In genomic region chr5:139138926-139139472, GRCm38 (mm10) we compare ENCODE assay signal across 16 mouse cellular contexts. TPM values are rescaled to one million over a fixed set of nuclear protein-coding genes. Genes with fewer than 3 reads are reported as not detected.
DNase-seq lines count a peak whose midpoint lies in the region; ATAC-seq and TF ChIP-seq lines count a peak whose summit lies in the region.
"Had no signal": no experiment of that assay in that cellular context is flagged by ENCODE, and none has a peak within 500 bp of the region (broad histone marks: within the 10 kb centered on the region; RNA-seq: fewer than 3 reads in every experiment).

No protein-coding gene starts in this region.

- WGBS in forebrain, postnatal 0 days = 82% methylated on average over 8 of the region's 8 CpGs
- WGBS in forebrain, embryonic 11.5 days = 87% methylated on average over 8 of the region's 8 CpGs
- 72% methylated on average over 8 of the region's 8 CpGs for WGBS in lung, embryonic 16.5 days
- WGBS in intestine, embryonic 15.5 days = 66% methylated on average over 8 of the region's 8 CpGs

- no peaks in the 10 kb centered on the region for H3K36me3 ChIP-seq in forebrain, postnatal 0 days (ENCODE audit: insufficient read depth)
- no peaks in the 10 kb centered on the region for H3K36me3 ChIP-seq in forebrain, embryonic 11.5 days (ENCODE audit: control insufficient read depth, insufficient read depth, low read length)
- H3K36me3 ChIP-seq in lung, embryonic 16.5 days (ENCODE audit: control insufficient read depth, insufficient read depth, low read length) = no peaks in the 10 kb centered on the region
- H3K36me3 ChIP-seq in intestine, embryonic 15.5 days = no peaks in the 10 kb centered on the region
- H3K36me3 ChIP-seq in myocyte (ENCODE audit: control insufficient read depth, insufficient read depth) = no peaks in the 10 kb centered on the region
- H3K36me3 ChIP-seq: midbrain, embryonic 12.5 days had no signal

- TF ChIP-seq CTCF in forebrain, postnatal 0 days (IDR thresholded peaks at IDR 0.05; ENCODE audit: low read depth) = no peak

- H3K9me3 ChIP-seq in forebrain, postnatal 0 days (ENCODE audit: low read length) = no peaks in the 10 kb centered on the region
- H3K9me3 ChIP-seq in forebrain, embryonic 11.5 days (ENCODE audit: control insufficient read depth, low read length) = no peaks in the 10 kb centered on the region
- H3K9me3 ChIP-seq in lung, embryonic 16.5 days (ENCODE audit: control insufficient read depth, low read length) = no peaks in the 10 kb centered on the region
- no peaks in the 10 kb centered on the region for H3K9me3 ChIP-seq in intestine, embryonic 15.5 days
- H3K9me3 ChIP-seq: midbrain, embryonic 12.5 days had no signal

- no peak for ATAC-seq in forebrain, postnatal 0 days
- no peak for ATAC-seq in forebrain, embryonic 11.5 days (replicated peaks; ENCODE audit: low FRiP score)
- peak; percentile 13; the same call in 1 of the 2 replicates for ATAC-seq in lung, embryonic 16.5 days (ENCODE audit: low read depth)
- peak; percentile 83 for ATAC-seq in intestine, embryonic 15.5 days

- no peaks in the 10 kb centered on the region for H3K27me3 ChIP-seq in forebrain, postnatal 0 days (ENCODE audit: insufficient read depth, low read length)
- H3K27me3 ChIP-seq in forebrain, embryonic 11.5 days (ENCODE audit: control insufficient read depth, insufficient read depth, low read length) = no peaks in the 10 kb centered on the region
- H3K27me3 ChIP-seq in lung, embryonic 16.5 days (ENCODE audit: control insufficient read depth, insufficient read depth, low read depth, low read length) = no peaks in the 10 kb centered on the region
- H3K27me3 ChIP-seq in intestine, embryonic 15.5 days (replicated peaks) = no peaks in the 10 kb centered on the region
- H3K27me3 ChIP-seq in myocyte (ENCODE audit: control insufficient read depth, insufficient read depth, insufficient read length) = no peaks in the 10 kb centered on the region
- H3K27me3 ChIP-seq: midbrain, embryonic 12.5 days had no signal

- no peak overlapping the region for H3ac ChIP-seq in myocyte (ENCODE audit: control insufficient read depth, insufficient read length)

- no peak for DNase-seq in forebrain, postnatal 0 days
- DNase-seq in forebrain, embryonic 11.5 days (ENCODE audit: low spot score) = no peak
- no peak for DNase-seq in lung, postnatal 4 days
- no peak for DNase-seq in testis, postnatal 10 days (ENCODE audit: low spot score)
- DNase-seq: adrenal gland, postnatal 36 days; heart, adult 2 months; kidney, adult 8-10 months; liver; thymus, postnatal 14 days had no signal

- H3K79me2 ChIP-seq in myocyte (ENCODE audit: control insufficient read depth, insufficient read depth) = no peaks in the 10 kb centered on the region

- H3K4me2 ChIP-seq in forebrain, postnatal 0 days (ENCODE audit: low read depth) = no peak overlapping the region
- no peak overlapping the region for H3K4me2 ChIP-seq in forebrain, embryonic 11.5 days (ENCODE audit: low read depth, low read length, severe bottlenecking)
- H3K4me2 ChIP-seq in lung, embryonic 16.5 days (ENCODE audit: low read depth, low read length) = no peak overlapping the region
- peak overlapping the region; percentile 31 for H3K4me2 ChIP-seq in intestine, embryonic 15.5 days (replicated peaks)
- H3K4me2 ChIP-seq in myocyte (ENCODE audit: low read depth) = peak overlapping the region; percentile 53
- H3K4me2 ChIP-seq: lung, embryonic 14.5 days; midbrain, embryonic 12.5 days had no signal

- peak overlapping the region; percentile 64; the same call in 1 of the 2 replicates for H3K27ac ChIP-seq in forebrain, postnatal 0 days (ENCODE audit: low read depth, low read length)
- H3K27ac ChIP-seq in forebrain, embryonic 11.5 days (ENCODE audit: low read depth, low read length) = no peak overlapping the region
- no peak overlapping the region for H3K27ac ChIP-seq in lung, embryonic 16.5 days (ENCODE audit: low read length)
- H3K27ac ChIP-seq in intestine, embryonic 15.5 days = peak overlapping the region; percentile 48
- H3K27ac ChIP-seq: heart, adult 2 months; midbrain, embryonic 12.5 days had no signal

- peaks cover 9% of the 10 kb centered on the region for H3K4me1 ChIP-seq in forebrain, postnatal 0 days (ENCODE audit: insufficient read depth)
- no peaks in the 10 kb centered on the region for H3K4me1 ChIP-seq in forebrain, embryonic 11.5 days (replicated peaks; ENCODE audit: control insufficient read depth, insufficient read depth, low read length)
- peaks cover 14% of the 10 kb centered on the region for H3K4me1 ChIP-seq in lung, embryonic 16.5 days (replicated peaks; ENCODE audit: control insufficient read depth, insufficient read depth, low read length)
- H3K4me1 ChIP-seq in intestine, embryonic 15.5 days (replicated peaks) = peaks cover 11% of the 10 kb centered on the region
- H3K4me1 ChIP-seq: midbrain, embryonic 12.5 days had no signal

- H3K9ac ChIP-seq in forebrain, postnatal 0 days = no peak overlapping the region
- H3K9ac ChIP-seq in forebrain, embryonic 11.5 days (ENCODE audit: low read length) = no peak overlapping the region
- H3K9ac ChIP-seq in lung, embryonic 16.5 days (ENCODE audit: low read length) = no peak overlapping the region
- H3K9ac ChIP-seq in intestine, embryonic 15.5 days = no peak overlapping the region
- H3K9ac ChIP-seq: lung, embryonic 14.5 days; midbrain, embryonic 12.5 days had no signal

- TF ChIP-seq POLR2A in myocyte (IDR thresholded peaks at IDR 0.05; ENCODE audit: insufficient read length, low read depth) = no peak

- H3K4me3 ChIP-seq in forebrain, postnatal 0 days (ENCODE audit: low read depth, low read length) = no peak overlapping the region
- H3K4me3 ChIP-seq in forebrain, embryonic 11.5 days (ENCODE audit: low read depth, low read length) = no peak overlapping the region
- H3K4me3 ChIP-seq in lung, embryonic 16.5 days (ENCODE audit: low read length) = no peak overlapping the region
- H3K4me3 ChIP-seq in intestine, embryonic 15.5 days (replicated peaks) = no peak overlapping the region
- H3K4me3 ChIP-seq in myocyte = no peak overlapping the region
- H3K4me3 ChIP-seq: erythroblast, embryonic 14.5 days; heart, adult 2 months; midbrain, embryonic 12.5 days had no signal

TF ChIP-seq in myocyte, 11 proteins besides CTCF, POLR2A, EP300 and RAD21:
- TF ChIP-seq TCF12 (IDR thresholded peaks at IDR 0.05; ENCODE audit: insufficient read depth, poor library complexity, severe bottlenecking) (no peak), MYOD1 (IDR thresholded peaks at IDR 0.05; ENCODE audit: control insufficient read depth in 1 of 3, insufficient read length in 2 of 3, low read depth in 2 of 3) (no peak), MAX (IDR thresholded peaks at IDR 0.05; ENCODE audit: low read depth) (no peak), REST (IDR thresholded peaks at IDR 0.05; ENCODE audit: insufficient read depth, insufficient read length) (no peak), CEBPB (IDR thresholded peaks at IDR 0.05; ENCODE audit: insufficient read depth, poor library complexity, severe bottlenecking) (no peak), USF1 (IDR thresholded peaks at IDR 0.05; ENCODE audit: low read depth) (no peak), POLR2AphosphoS2 (IDR thresholded peaks at IDR 0.05; ENCODE audit: insufficient read length, low read depth) (no peak), MYOG (IDR thresholded peaks at IDR 0.05; ENCODE audit: control insufficient read depth in 1 of 3, insufficient read depth in 1 of 3, insufficient read length in 2 of 3, low read depth in 2 of 3) (no peak), SRF (IDR thresholded peaks at IDR 0.05; ENCODE audit: control insufficient read depth, insufficient read length, low read depth) (no peak), TCF3 (IDR thresholded peaks at IDR 0.05; ENCODE audit: insufficient read length, low read depth) (no peak), E2F4 (IDR thresholded peaks at IDR 0.05; ENCODE audit: insufficient read depth) (no peak)
TF ChIP-seq in myocyte: peak in this region for 0.

RNA-seq across cellular contexts. Expression of gene Prkar1b, which starts 10.8 kb away (rescaled TPM):
- total RNA-seq in forebrain, postnatal 0 days (2014; rRNA removed) = 253 and 303 TPM in 2 replicates
- polyA plus RNA-seq in forebrain, postnatal 0 days (2015; fragmentation: Nextera tagmentation; extraction: Ambion mirVana) = 361 and 392 TPM in 2 replicates
- 10.9 and 13.0 TPM in 2 replicates for polyA plus RNA-seq in forebrain, embryonic 11.5 days (2014; fragmentation: Nextera tagmentation; extraction: Ambion mirVana)
- polyA plus RNA-seq in lung, embryonic 16.5 days (2015; fragmentation: Nextera tagmentation; extraction: Ambion mirVana) = 17.3 and 17.4 TPM in 2 replicates
- polyA plus RNA-seq in intestine, embryonic 15.5 days (2015; fragmentation: Nextera tagmentation; extraction: Ambion mirVana) = 25.3 and 26.1 TPM in 2 replicates
- polyA plus RNA-seq in myocyte (2012; fragmentation: generic; extraction: Trizol) = 1.3 TPM
- total RNA-seq: neutrophil, adult 5-6 weeks had no signal

RNA-seq across cellular contexts. Expression of gene Dnaaf5, which starts 11.0 kb away (rescaled TPM):
- total RNA-seq in forebrain, postnatal 0 days (2014; rRNA removed) = 9.4 and 12.5 TPM in 2 replicates
- 2.0 and 2.6 TPM in 2 replicates for polyA plus RNA-seq in forebrain, postnatal 0 days (2015; fragmentation: Nextera tagmentation; extraction: Ambion mirVana)
- polyA plus RNA-seq in forebrain, embryonic 11.5 days (2014; fragmentation: Nextera tagmentation; extraction: Ambion mirVana) = 11.5 and 11.9 TPM in 2 replicates
- 4.8 and 5.8 TPM in 2 replicates for polyA plus RNA-seq in lung, embryonic 16.5 days (2015; fragmentation: Nextera tagmentation; extraction: Ambion mirVana)
- polyA plus RNA-seq in intestine, embryonic 15.5 days (2015; fragmentation: Nextera tagmentation; extraction: Ambion mirVana) = 7.0 and 7.5 TPM in 2 replicates
- polyA plus RNA-seq in myocyte (2012; fragmentation: generic; extraction: Trizol) = 26.3 TPM

Comparison
In these comparisons a context has a peak if more than half of its experiments do, and no peak if none do; other contexts are left out.
1. H3K27ac ChIP-seq: peak in forebrain, postnatal 0 days (single experiment) and intestine, embryonic 15.5 days (single experiment); none in forebrain, embryonic 11.5 days (single experiment) and lung, embryonic 16.5 days (single experiment).
2. RNA of gene Prkar1b, which starts 10.8 kb away (polyA plus RNA-seq): 361 to 392 TPM in forebrain, postnatal 0 days; 25.3 to 26.1 TPM in intestine, embryonic 15.5 days, 17.3 to 17.4 TPM in lung, embryonic 16.5 days, 10.9 to 13.0 TPM in forebrain, embryonic 11.5 days and 1.3 TPM in myocyte (single experiment); every median in the first group is over 10 times any median in the second.
3. ATAC-seq: peak in lung, embryonic 16.5 days (single experiment) and intestine, embryonic 15.5 days (single experiment); none in forebrain, postnatal 0 days (single experiment) and forebrain, embryonic 11.5 days (single experiment).
4. H3K4me2 ChIP-seq: peak in intestine, embryonic 15.5 days (single experiment) and myocyte (single experiment); none in forebrain, postnatal 0 days (single experiment), forebrain, embryonic 11.5 days (single experiment) and lung, embryonic 16.5 days (single experiment).